Mouse (Mus musculus) bone marrow macrophage, adult 2 months (primary cell): ENCODE data around the gene Sars2.

Experiments used
- CTCF ChIP-seq: IDR thresholded peaks from 2 replicates; pipeline ENCODE4 v1.5.1; 2012; ENCODE audit warnings: low read depth, mild to moderate bottlenecking, low read length, moderate library complexity
- POLR2A ChIP-seq: IDR thresholded peaks from 2 replicates; pipeline ENCODE4 v1.6.1; 2012; ENCODE audit warnings: mild to moderate bottlenecking, low read depth, low read length, borderline replicate concordance

- TF ChIP-seq POLR2A (no peak), CTCF (no peak)
Observed at GRCm38 (mm10) chr7:28735701-28736100, 6.1 kb upstream of the Sars2 start.
